Mouse (Mus musculus): ENCODE results near the gene Zfp963.

GRCm38 (mm10) chr8:69735495-69735894, 14.3 kb downstream of the Zfp963 start:
- TF ChIP-seq CTCF (IDR thresholded peaks at IDR 0.05; ENCODE audit: extremely low read depth, insufficient read length, insufficient replicate concordance, low read depth, low read length) (no peak), POLR2A (IDR thresholded peaks at IDR 0.05; ENCODE audit: low read depth, low read length) (no peak)
